Mouse (Mus musculus): Measurements from ENCODE around the gene Gpr183.

Gpr183 gene

DNA sequence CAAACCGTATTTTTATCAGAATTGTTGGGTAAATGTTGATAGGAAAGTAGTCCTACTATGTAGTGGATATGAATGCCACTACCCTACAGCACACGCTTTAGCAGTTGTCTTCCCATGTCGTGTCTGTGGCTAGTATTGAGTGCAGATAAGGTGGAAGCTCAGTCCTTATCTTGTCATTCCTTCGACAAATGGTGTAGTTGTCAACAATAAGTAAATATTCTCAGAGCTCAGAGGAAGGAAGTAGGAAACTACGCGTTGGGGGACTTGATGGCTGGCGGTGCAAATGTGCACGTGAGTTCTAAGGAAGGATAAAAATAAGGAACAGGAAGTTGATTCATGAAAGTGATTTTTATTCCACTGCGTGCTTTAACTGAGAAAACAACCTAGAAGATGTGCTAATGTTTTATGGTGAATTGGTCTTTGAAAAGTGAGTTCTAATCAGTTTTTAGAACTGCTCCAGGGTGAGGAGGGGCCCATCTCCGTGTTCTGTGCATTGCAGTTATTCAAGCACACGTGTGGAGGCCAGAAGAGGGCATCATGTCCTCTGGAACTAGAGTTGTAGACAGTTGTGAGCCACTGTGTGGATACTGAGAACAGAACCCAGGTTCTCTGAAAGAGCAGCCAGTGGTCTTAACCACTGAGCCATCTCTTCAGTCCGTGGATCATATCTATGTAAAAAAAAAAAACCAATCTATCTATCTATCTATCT lies 35.6 kb downstream of the Gpr183 start:
- DNase-seq, result no peak

DNA sequence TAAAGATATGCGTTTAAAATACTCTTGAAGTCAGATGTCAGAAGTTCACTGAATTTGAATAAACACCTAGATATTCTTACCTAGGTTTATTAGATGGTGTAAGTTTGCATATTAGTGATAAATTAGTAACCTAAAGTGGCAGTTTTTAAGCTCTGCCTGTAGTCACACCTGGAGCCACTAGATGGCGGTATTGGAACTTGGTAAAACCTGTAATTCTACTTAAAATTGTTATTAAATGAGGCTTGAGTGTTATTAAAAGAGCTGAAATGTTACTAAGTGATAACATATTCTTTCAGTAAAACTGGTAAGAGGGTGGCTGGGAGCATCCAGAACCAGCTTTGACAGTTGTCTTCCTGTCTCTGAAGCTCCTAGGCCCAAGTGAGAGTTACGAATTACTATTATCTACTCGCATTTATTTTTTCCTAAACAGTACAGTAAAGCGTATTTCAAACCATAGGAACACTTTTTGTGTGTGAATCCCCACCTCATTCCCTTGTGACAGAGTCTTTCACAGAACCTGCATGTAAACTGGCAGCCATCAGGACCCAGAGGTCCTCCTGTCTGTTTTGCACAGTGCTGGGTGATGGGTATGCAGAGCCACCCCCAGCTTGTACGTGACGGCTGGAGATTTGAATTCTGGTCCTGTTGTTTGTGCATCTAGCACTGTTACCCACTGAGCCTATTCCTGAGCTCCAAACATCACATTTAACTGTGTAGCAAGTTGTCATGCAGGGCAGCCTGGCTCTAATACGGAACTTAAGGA lies 36.4 kb downstream of the Gpr183 start:
- DNase-seq, result no peak

DNA sequence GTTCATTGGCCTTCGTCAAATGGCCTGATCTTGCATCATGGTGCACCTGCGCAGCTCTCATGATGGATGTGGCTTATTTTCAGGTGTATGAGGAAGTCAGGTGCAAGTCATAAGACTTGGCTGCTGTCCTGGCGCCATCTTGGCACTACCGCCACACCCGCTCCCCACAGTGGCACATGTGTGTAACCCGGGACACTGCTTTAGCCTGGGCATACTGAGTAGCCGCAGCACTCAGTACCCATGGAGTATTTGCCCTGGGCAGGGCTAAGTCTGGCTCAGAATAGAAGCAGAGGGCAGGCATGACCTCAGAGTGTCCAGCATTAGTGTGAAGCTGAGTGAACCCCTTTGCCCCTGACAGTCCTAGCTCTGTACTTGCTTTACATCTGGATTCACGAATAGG lies 37.5 kb downstream of the Gpr183 start:
- DNase-seq, result no peak

DNA sequence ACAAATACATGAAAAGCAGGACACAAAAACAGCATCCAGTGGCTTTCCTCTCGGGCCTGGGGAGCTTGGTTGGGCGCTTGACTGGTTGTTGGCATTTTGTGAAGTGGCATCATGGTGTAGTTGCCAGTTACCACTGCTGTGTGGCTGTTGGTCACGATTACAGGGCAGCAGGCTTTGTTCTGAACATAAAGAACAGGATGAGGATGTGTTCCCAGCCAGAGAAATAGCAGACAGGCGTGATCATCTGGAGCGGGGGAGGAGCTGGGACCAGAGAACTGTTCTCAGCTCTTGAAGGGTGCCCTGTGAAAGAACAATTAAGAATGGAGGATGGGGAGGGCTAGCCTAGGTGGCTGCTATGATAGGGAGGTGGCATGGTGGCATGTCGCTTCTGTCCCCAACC lies 38.1 kb downstream of the Gpr183 start:
- DNase-seq, result no peak

DNA sequence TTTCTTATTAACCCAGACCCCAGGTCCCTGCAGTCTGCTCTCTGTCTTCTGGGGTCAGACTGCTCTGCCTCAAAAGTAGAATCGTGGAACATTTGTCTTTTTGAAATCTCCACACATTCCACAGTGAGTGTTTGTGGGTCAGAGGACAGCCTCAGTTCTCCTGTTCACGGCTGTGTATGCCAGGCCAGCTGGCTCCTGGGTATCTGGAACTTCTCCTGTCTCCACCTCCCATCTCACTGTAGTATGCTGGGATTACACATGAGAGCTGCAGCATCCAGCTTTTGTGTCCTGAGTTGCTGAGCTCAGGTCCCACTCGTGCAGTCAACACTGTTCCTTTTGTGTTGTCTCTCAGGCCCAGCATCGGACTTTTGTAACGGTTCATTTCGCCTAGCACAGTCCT lies 40.1 kb downstream of the Gpr183 start:
- no peak for DNase-seq

DNA sequence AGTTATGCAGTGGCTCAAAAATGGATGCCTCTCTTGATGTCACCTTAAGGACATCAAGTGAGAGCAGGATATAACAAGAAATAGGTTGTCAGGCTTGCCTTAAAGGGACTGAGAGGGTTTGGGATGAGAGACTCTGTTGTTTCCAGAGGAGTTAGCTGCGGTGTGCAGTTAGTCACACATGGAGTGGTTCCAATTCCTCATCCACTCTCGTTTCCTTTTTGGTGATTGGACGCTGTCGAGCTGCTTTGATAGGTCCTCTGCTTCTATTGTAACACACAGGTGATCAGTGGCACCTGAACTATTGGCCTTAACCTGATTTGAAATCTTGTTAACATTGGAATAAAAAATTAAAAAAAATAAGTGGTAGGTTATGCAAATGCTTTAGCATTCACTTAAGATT lies 42.3 kb downstream of the Gpr183 start:
- no peak for DNase-seq

DNA sequence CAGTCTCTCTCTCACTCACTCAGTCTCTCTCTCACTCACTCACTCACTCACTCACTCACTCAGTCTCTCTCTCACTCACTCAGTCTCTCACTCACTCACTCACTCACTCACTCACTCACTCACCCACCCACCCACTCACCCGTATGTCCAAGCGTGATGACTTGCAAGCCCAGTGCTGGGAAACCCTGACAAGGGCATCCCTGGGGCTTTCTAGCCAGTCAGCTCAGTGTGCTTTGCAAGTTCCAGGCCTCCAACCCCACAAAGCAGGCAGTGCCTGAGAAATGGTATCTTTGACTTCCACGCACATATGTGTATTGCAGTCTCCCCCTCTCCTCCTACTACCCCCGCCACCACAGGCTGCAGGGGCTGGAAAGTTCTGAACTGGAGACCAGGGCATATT lies 43.0 kb downstream of the Gpr183 start:
- DNase-seq, result no peak

DNA sequence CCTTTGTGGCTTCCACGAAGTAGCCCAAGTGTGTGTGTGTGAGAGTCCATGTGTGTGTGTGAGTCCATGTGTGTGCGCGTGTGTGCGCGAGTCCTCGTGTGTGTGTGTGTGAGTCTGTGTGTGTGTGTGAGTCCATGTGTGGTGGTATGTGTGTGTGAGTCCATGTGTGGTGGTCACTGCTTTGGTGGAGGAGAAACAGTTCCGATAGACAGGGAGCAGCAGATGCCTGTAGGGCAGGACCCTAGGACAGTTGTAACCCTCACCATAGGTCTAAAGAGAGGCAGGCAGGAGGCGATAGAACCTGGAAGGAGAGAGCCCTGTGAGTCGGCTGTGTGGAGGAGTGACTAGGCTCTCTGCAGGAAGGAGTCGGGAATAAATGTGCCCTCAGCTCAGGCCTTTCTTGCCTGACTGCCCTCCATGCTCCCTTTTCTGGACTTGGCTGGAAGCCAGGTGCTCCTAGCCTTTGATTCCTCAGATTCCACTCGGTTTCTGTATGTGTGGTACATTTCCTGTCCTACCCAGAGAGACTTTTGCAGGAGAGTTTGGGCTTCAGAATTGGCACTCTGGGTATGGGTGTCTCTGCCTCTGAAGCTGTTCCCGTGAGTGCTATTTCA lies 44.4 kb downstream of the Gpr183 start:
- no peak for DNase-seq

DNA sequence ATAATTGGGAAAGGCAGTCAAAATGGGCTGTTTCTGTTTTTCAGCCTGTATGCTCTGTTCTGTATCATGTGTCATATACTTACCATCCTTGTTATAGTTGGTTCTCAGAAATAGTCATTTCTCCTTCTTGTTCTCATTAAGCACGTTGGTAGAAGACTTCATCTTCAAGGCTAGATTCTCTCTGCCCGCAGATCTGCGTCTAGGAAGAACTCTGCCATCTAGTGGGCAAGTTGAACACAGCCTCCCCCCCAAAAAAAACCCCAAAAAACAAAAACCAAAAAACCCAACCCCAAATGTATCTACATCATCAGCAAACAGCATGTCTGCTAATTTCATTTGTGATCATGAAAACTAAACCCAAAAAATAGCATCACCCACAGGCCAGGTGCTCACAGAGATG lies 45.2 kb downstream of the Gpr183 start:
- no peak for DNase-seq

DNA sequence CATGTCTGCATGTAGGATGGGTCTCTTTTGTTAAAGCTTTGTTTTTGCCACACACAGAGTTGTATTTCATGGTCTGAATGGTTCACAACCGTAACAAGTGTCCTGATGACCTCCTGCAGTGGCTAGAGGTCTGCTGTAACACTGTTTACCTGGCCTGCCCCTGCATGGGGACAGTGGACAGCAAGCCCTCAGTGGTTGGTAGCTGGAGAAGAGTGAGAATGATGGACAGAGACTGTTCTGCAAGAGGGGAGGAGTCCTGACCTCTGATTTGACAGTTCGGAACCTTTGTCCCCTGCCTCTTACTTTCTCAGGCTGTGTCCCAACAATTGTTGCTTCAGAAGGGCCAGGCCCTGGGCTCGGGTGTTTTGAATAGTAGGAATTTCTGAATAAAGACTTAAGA lies 46.7 kb downstream of the Gpr183 start:
- DNase-seq, result no peak

DNA sequence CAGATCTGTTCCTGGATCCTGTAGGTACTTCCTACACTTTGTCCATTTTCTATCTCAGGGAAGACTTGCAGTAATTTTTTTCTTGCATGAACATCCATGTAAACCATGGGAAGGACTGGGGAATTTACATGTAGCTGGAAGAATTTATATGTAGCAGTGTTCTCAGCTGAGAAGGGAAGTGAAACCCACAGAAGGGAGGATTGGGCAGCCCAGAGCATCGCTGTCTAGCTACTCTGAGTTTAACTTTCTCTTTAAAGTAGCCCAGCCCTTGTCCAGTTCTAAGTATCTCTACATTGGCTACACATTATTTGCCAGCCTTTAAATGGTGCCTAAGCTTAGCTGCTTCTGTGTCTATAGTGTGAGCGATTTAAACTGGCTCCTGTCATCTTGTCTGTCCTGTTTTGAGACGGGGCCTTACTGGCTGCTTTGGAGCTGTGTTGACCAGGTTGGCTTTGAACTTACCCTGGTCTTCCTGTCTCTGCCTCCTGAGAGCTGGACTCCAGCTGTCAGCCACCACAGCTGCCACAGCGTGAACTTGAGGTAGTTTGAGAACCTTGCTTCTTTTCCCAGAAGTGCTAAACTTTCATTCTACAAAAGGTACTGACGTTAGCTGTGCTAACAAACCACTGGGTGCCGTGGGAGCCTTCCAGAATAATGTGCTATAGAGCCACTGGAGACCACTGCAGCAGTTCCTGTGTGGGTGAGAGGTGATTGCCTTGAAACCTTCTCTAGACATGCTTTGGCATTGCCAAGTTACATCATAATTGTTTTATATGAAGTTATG lies 48.5 kb downstream of the Gpr183 start:
- DNase-seq, result no peak

DNA sequence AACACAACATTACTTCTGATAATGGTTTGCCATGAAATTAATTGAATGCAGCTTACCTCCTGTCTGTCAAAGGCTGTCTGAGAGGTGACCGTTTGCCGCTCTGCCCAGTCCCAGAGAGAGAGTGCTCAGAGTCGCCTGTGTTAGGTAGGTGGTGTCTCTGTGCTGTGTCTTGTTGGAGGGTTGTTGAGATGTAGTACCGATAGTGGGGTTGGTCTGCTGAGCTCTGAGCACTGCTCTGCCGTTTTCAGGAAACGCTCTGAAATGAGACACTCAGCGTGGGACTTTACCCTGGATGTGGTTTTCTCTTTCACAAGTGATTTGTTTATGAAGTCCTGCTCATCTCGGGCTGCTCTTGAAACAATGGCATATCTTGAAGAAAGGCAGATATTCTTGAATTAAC lies 49.4 kb downstream of the Gpr183 start, which contains the start of gene Gpr18:
Gene Gpr18, minus strand, starts transcription at position 161 of the 400 bp plus-strand sequence.
- no peak for DNase-seq

DNA sequence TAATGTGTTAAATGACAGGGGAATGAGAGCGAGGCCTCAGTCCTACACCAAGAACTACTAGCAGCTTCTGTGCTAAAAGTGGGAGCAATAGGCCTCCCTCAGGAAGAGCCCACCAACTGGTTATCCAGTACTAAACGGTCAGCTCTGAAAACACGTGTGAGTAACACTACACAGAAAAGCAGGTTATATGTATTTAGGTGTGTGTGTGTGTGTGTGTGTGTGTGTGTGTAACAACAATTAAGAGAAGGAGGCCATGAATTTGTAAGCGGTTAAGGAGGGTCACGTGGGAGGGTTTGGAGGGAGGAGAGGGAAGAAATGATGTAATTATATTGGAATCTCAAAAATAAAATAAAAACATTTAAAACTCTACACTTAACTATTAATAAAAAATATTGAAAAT lies 49.9 kb downstream of the Gpr183 start:
- no peak for DNase-seq

DNA sequence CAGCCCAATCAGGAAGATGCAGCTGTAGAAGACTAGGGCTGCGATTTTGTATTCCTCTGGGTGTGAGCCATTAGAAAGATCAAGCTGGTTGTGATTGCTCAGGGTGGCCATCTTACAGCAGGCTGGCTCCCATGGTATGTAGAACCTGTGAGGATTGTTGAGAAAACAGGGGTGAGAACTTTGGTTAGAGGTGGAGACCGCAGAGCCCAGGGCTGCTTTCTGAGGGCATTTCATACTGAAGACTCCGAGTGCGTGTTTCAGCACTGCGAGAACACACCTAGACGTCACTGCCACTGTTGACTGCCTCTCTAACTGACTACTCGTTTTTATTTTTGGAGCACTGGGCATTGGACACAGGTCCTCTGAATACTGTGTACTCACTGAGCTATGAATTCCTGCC lies 52.5 kb downstream of the Gpr183 start:
- no peak for DNase-seq

DNA sequence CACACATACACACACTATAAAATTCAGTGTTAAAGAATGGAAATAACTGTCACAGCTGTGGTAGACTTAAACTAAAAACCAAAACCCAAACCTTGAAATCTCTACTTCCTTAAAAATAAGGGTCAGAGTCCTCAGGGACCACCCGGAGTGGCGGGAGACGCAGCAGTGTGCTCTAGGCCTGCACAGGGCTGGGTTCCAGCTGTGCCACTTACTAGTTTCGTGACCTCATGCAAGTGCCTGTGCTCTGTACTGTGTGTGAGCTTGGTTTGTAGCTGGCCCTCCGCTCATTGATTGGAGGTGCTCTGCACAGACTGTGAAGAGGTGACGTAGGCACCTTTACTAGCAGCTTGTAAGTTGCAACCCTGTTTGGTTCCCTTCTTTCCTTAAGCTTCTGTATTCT lies 55.1 kb downstream of the Gpr183 start:
- no peak for DNase-seq

DNA sequence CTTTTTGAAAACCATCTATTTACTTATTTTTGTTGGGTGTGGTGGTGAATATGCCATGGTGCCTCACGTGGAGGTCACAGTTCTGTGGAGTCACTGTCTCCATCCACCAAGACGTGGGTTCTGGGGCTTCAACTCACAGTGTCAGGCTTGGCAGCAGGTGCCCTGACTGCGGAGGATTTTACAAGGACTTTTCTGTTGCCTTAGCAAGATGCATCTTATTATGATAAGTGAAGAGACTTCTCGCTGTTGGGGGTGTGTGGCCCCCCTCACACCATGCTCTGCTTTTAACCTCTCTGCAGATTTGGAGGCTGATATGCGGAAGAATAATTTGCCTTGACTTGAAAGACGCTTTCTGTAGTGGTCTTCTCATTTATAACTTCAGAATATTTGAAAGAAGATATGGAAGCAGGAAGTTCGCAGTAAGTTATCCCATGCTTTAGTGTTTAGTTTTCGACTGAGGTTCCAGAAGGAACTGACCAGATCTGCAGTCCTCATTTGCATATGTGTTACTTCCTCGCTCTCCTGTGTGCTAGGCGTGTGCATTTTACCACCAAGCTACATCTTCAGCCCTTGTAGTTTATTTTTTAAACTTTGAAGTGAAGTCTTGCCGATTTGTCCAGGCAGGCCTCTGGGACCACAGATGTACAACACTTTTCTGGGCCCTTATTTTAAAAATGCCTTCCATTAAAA lies 57.9 kb downstream of the Gpr183 start:
- no peak for DNase-seq

DNA sequence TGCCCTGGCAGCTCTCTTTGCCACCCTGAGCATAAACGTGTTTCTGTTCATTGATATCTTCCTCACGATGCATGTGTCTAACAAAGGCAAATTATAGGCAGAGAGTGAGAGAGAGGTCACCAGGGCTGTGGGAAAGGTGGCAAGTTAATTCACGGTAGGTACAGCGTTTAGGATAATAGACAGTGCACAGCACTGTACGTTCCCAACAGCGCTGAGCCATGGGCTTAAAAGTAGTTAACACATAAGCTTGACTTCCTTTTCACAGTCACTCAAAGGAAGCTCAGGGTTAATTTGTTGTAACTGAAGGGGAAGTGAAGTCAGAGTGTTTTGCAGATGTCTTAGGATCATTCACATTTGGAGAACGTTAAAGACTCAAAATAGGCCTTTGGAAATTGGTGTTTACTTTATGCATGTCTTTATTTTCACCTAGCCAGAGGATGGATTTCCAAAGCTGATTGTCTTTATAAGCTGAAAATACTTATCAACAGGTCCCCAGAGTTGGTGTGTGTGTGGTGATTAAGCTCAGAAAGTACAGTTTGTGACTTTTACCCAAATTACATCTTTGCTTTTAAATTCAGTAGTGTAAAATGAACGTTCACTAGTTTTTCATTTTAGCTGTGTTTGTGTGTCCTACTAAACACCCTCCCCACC lies 58.5 kb downstream of the Gpr183 start:
- no peak for DNase-seq

DNA sequence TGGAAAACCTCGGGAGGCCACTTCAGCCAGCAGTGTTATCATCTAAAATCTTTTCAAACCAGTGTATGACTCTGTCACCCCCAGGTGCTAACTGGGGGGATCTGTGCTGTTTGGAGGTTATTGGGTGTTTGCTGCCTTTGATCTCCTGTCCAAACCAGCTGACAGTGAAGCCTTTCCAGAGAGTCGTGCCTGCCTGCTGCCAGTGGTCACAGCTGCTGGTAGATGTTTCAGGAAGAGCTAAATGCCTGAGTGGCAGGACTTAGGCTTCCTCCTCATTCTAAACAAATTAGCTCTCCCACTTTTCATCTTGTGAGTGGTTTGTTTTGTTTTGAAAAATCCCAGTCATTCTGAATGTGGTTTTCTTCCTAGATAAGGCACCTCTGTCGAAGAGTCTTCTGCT lies 60.2 kb downstream of the Gpr183 start:
- DNase-seq, result no peak

DNA sequence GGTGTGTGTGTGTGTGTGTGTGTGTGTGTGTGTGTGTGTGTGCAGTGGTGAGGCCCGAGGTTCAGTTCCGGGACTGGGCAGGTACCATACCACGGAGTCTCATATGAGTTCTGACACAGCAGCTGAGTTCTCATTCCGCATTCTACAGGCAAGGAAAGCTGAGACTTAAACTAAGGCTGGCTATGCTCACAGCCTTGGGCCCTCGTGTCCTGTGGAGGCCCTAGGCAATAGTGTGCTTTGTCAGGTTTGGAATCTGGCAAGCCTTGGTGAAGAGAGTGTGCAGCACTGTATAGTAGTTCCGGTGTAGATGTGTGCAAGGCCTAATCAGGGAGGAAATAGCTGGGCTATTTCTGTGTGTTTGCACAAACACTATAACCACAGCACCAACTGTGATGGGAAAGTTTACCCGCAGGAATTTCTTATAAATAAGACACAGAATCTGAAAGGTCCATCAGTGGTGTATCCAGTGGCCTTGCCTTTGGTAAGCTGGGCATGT lies 61.6 kb downstream of the Gpr183 start:
- no peak for DNase-seq

All from layer of hippocampus, adult 9-11 months (tissue).